Mouse (Mus musculus): ENCODE results near the gene Emc7.

DNA sequence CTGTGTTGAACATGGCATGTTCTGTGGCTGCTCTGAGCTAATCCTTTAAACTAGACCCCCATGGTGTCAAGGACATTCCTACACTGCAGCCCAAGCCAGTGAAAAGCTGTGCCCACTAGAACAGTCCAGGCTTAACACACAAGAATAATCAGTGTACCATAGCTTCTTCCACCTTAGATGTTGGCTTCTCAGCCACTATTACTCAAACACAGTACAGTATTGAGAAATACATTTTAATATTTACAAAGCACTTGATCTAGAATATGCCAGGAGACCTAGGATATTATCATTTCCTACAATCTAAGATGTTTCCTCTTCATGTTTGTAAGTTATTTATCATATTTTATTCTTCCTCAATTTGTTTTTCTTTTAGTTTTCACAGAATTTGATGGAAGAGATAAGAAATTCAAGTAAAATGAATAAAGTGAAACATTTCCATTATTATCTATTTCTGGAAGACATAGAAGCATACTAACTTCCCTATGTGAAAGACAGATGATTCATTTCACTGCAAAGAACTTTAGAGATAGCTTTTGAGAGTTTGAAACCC lies 6.2 kb upstream of the Emc7 start:
- TF ChIP-seq CTCF (IDR thresholded peaks at IDR 0.05) (no peak), POLR2A (IDR thresholded peaks at IDR 0.05; ENCODE audit: insufficient read depth, low read depth, low read length) (no peak)

All from heart, adult 2 months (tissue).